Mouse (Mus musculus) kidney, adult 18-20 months (tissue): ENCODE data around the gene Map2k4.

Experiments
- DNase-seq: peaks from one replicate; pipeline ENCODE4 v3.0.0; 2021

The Map2k4 gene

DNA sequence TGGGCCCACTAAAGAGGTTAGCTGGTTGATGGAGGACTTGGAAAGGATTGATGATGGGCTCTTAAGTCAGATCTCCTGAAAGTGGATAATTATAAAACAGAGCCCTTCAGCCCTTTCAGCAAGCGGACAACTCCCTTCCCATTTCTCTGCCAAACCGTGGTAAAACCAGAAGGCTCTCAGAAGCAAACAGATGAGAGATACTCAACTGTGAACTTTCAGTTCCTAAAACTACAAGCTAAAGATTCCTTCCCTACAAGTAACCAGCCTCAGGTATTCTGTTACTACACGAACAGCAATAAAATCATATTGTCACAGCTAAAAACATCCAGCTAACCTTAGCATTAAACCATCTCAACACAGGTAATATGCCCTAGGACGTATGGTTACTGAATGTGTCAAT is 83.2 kb downstream of the Map2k4 start:
- no peak for DNase-seq

- DNase-seq, result peak; percentile 13
Observed at GRCm38 (mm10) chr11:65678824-65679402, 109.2 kb downstream of the Map2k4 start.

GRCm38 (mm10) chr11:65667348-65667969 is 120.6 kb downstream of the Map2k4 start:
- no peak for DNase-seq

- no peak for DNase-seq
Observed at GRCm38 (mm10) chr11:65664903-65665302, 123.2 kb downstream of the Map2k4 start.

- DNase-seq, result no peak
Observed at GRCm38 (mm10) chr11:65661790-65662522, 126.1 kb downstream of the Map2k4 start.

DNA sequence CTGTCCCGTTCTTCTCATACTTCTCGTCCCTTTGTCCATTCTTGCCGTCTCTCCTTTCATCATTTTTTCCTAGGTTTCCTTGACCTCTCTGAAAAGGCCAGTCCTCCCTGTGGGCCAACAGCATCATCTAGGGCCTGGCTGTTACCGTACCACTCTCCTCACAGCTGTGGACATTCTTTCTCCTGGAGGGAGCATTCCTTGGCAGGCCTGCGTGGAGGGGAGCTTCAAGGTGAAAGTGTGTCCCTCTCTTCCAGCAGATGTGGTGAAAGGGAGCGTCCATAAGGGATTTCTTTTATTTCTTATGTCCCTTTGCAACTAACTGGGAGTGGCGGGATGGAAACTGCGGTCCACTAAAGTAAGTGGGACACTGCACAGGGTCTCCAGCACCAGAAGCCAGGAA is 134.2 kb downstream of the Map2k4 start:
- DNase-seq, result no peak

DNA sequence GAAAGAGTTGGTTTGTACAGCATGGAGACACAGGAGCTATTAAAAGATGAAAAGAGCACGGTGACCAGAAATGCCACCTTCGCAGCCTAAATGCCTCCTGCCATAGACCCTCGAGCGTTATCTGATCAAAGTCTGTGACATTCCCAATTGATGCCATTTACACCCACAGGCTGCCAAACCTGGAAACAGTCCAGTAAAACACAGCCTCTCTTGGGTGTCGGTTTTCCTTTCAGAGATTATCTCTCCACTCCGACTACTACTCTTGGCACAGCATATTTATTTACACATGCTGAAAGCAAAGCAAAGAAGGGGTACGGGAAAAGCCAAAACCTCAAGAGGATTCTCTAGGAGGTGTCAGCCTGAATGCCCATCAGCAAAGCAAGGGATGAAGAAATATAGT is 136.7 kb downstream of the Map2k4 start:
- DNase-seq, result no peak

DNA sequence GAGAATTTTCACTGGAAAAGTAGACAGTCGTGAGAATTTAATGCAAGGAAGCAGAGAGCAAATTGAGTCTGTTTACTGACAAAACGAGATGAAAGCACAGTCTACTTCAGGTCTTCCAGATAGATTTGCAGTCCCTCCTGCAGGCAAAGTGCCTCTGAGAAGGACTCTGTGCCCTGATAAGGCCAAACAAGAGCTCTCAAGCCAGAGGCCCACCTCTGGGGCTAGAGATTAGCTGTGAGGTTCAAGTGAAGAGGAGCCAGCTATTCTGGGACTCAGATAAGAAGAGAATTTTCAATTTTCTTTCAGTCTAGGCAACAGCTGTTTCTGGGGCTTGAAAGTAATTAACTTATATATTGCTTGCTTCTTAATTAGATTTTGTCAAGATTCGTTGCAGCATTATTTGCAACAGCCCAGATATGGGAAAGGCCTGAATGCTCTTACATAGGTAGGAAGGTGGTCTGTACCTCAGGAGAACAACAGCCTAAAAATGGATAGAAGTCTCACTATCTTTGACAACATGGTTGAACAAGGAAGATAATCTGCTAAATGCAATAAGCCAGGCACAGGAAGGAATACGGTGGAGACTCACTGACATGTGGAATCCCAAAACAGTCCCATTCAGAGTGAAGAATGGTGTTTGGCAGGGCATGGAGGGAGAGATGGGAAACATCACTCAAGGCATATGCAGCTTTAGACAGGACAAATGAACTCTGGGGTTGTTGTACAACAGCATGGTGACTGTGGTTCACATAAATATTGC is 138.0 kb downstream of the Map2k4 start:
- no peak for DNase-seq

DNA sequence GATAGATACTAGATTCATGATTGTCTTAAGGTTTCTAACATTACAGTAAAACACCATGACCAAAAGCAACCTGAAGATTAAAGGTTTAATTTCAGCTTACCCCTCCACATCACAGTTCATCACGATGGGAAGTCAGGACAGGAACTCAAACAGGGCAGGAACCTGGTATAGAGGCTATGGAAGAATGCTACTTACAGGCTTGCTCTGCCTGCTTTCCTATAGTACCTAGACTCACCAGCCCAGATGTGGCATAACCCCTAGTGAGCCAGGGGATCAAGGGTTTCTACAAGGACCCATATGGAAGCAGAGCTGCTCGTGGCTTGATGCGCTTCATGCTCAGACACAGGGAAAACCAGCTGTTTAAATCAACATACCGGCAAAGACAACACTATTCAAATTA is 138.6 kb downstream of the Map2k4 start:
- no peak for DNase-seq

DNA sequence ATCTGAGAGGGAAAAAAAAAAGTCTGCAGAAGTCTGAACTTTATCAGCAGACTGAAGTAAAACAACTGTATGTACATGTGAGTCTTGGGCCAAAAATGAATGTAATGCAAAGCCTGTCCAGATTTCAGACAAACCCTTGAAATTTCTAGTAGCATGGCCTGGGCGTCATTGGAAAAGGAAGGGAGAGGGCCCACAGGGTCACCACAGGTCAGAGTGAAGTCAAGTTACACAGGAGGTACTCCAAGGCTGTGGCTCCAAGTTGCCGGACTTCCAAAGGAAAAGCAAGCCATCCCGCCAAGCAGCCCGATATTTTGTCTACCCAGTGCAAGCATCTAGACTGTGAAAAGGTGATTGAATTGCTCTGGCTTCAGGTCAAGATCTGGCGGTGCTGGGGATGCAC is 141.8 kb downstream of the Map2k4 start:
- DNase-seq, result no peak

DNA sequence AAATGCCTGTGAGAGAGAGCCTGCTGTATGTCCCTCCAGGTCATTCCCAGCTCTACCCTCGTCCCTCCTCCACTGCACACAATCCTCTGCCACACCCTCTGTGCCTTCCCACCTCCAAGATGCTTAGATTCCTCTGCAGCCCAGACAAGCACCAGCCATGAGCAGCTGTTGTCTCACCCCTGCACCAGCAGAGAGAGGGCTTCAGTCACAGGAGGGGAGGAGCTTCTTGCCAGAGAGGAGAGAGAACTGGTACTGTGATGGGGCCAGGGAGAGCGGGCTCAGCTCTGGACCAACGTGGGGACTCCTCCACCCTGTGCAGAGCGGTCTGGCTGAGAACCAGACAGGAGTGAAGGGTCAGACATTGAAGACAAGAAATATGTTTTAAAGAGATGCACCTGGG is 143.6 kb downstream of the Map2k4 start:
- DNase-seq, result no peak

GRCm38 (mm10) chr11:65640261-65640660 is 147.8 kb downstream of the Map2k4 start:
- DNase-seq, result no peak
